Comparison of ENCODE assay signal across 16 mouse cellular contexts in the genomic region with DNA sequence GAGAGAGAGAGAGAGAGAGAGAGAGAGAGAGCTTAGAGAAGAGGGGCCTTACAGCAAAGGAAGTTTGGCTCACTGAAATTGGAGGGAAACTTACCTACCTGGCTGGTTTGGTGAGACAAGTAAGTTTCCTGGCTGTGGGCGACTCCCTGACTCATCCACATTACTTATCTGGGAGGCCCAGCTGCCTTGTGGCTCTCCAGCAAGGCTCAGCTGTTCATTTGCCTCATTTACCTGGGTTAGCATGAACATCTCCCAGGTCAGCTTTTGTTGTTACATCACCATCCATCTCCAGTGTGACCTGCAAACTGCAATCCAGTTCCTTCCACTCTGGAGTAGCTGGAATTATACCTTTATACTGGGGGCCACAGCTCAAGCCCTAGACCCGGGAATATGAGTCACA. TPM values are rescaled to one million over a fixed set of nuclear protein-coding genes. Genes with fewer than 3 reads are reported as not detected.
DNase-seq lines count a peak whose midpoint lies in the region; ATAC-seq lines count a peak whose summit lies in the region.
"Had no signal": no experiment of that assay in that cellular context is flagged by ENCODE, and none has a peak within 500 bp of the region (broad histone marks: within the 10 kb centered on the region; RNA-seq: fewer than 3 reads in every experiment).

No protein-coding gene starts in this region.

- 0 out of 2 replicates have a peak, but pooled peaks cover 6% of the 10 kb centered on the region for H3K27me3 ChIP-seq in heart, embryonic 10.5 days (ENCODE audit: insufficient read depth, poor library complexity, severe bottlenecking)
- no peaks in the 10 kb centered on the region for H3K27me3 ChIP-seq in intestine, embryonic 15.5 days (replicated peaks)
- H3K27me3 ChIP-seq in forebrain, embryonic 12.5 days = no peaks in the 10 kb centered on the region
- H3K27me3 ChIP-seq: hindbrain, embryonic 15.5 days; midbrain, embryonic 12.5 days had no signal

- H3K9ac ChIP-seq in intestine, embryonic 15.5 days = no peak overlapping the region
- H3K9ac ChIP-seq in forebrain, embryonic 12.5 days = no peak overlapping the region
- H3K9ac ChIP-seq: hindbrain, embryonic 15.5 days; midbrain, embryonic 12.5 days had no signal

- intact Hi-C loops in heart, postnatal 14 days (cut with DNase I) = no loop called here

- DNase-seq in heart, embryonic 10.5 days (ENCODE audit: low spot score) = peak; percentile 93
- no peak for DNase-seq in heart, postnatal 14 days
- peak; percentile 28 for DNase-seq in 416B (ENCODE audit: low read depth)
- no peak for DNase-seq in adrenal gland, postnatal 14 days
- DNase-seq in layer of hippocampus, adult 18-20 months (ENCODE audit: low spot score in 2 of 2) = no peak
- DNase-seq: kidney, adult 9 months had no signal

- peak; percentile 67; the same call in 1 of the 2 replicates for ATAC-seq in intestine, embryonic 15.5 days
- peak; percentile 32 for ATAC-seq in megakaryocyte progenitor cell, adult 5-6 weeks (replicated peaks; ENCODE audit: poor library complexity)
- no peak for ATAC-seq in forebrain, embryonic 12.5 days (ENCODE audit: low FRiP score)
- ATAC-seq: CD4-positive, CD25-positive, alpha-beta regulatory T cell, adult 4 months had no signal

- peak overlapping the region; percentile 73; the same call in 1 of the 2 replicates for H3K27ac ChIP-seq in heart, embryonic 10.5 days
- H3K27ac ChIP-seq in intestine, embryonic 15.5 days = no peak overlapping the region
- H3K27ac ChIP-seq in forebrain, embryonic 12.5 days = no peak overlapping the region
- H3K27ac ChIP-seq: heart, adult 2 months; hindbrain, embryonic 15.5 days; midbrain, embryonic 12.5 days had no signal

- peaks cover 11% of the 10 kb centered on the region; the same call in 1 of the 2 replicates for H3K4me1 ChIP-seq in heart, embryonic 10.5 days
- no peaks in the 10 kb centered on the region for H3K4me1 ChIP-seq in intestine, embryonic 15.5 days (replicated peaks)
- no peaks in the 10 kb centered on the region for H3K4me1 ChIP-seq in forebrain, embryonic 12.5 days
- H3K4me1 ChIP-seq: hindbrain, embryonic 15.5 days; midbrain, embryonic 12.5 days had no signal

- H3K9me3 ChIP-seq in heart, embryonic 10.5 days = no peaks in the 10 kb centered on the region
- H3K9me3 ChIP-seq in intestine, embryonic 15.5 days = no peaks in the 10 kb centered on the region
- H3K9me3 ChIP-seq in forebrain, embryonic 12.5 days = no peaks in the 10 kb centered on the region
- H3K9me3 ChIP-seq: hindbrain, embryonic 15.5 days; midbrain, embryonic 12.5 days had no signal

- no peaks in the 10 kb centered on the region for H3K36me3 ChIP-seq in heart, embryonic 10.5 days
- no peaks in the 10 kb centered on the region for H3K36me3 ChIP-seq in intestine, embryonic 15.5 days
- H3K36me3 ChIP-seq in forebrain, embryonic 12.5 days (replicated peaks) = no peaks in the 10 kb centered on the region
- H3K36me3 ChIP-seq: hindbrain, embryonic 15.5 days; midbrain, embryonic 12.5 days had no signal

- WGBS in heart, embryonic 10.5 days = 58% methylated on average over 2 of the region's 2 CpGs
- 65% methylated on average over 2 of the region's 2 CpGs for WGBS in intestine, embryonic 15.5 days
- 67% methylated on average over 2 of the region's 2 CpGs for WGBS in forebrain, embryonic 12.5 days

- H3K4me2 ChIP-seq in intestine, embryonic 15.5 days (replicated peaks) = no peak overlapping the region
- H3K4me2 ChIP-seq in forebrain, embryonic 12.5 days = no peak overlapping the region
- H3K4me2 ChIP-seq: hindbrain, embryonic 15.5 days; midbrain, embryonic 12.5 days had no signal

- H3K4me3 ChIP-seq in heart, embryonic 10.5 days = no peak overlapping the region
- H3K4me3 ChIP-seq in intestine, embryonic 15.5 days (replicated peaks) = no peak overlapping the region
- no peak overlapping the region for H3K4me3 ChIP-seq in forebrain, embryonic 12.5 days (replicated peaks)
- H3K4me3 ChIP-seq: heart, adult 2 months; hindbrain, embryonic 15.5 days; midbrain, embryonic 12.5 days had no signal

RNA-seq across cellular contexts. Expression of a gene that starts 41.7 kb away (rescaled TPM):
- polyA plus RNA-seq in heart, embryonic 10.5 days (2016; fragmentation: Nextera tagmentation; extraction: Ambion mirVana) = not detected in 2 replicates
- not detected for total RNA-seq in heart, postnatal 14 days (2021)
- not detected in 2 replicates for polyA plus RNA-seq in intestine, embryonic 15.5 days (2015; fragmentation: Nextera tagmentation; extraction: Ambion mirVana)
- 0.46 TPM in 1 of 2 replicates, not detected in the other for total RNA-seq in megakaryocyte progenitor cell, adult 5-6 weeks (2015)
- 0.75 and 1.7 TPM in 2 replicates for total RNA-seq in megakaryocyte progenitor cell, adult 5-6 weeks (2017)
- polyA plus RNA-seq in forebrain, embryonic 12.5 days (2016; fragmentation: Nextera tagmentation; extraction: Ambion mirVana) = not detected in 2 replicates
- total RNA-seq in adrenal gland, postnatal 14 days (2021) = not detected in 2 replicates
- total RNA-seq in layer of hippocampus, adult 18-20 months (2021) = not detected
- total RNA-seq: heart, adult 2 months; left cerebral cortex, postnatal 36 days had no signal
- polyA plus RNA-seq: CD4-positive, CD25-positive, alpha-beta regulatory T cell, adult 4 months; heart, adult 2 months; hindbrain, embryonic 15.5 days; lung, embryonic 16.5 days; midbrain, embryonic 12.5 days; small intestine, adult 2 months had no signal

Comparison
In these comparisons a context has a peak if more than half of its experiments do, and no peak if none do; other contexts are left out.
1. DNase-seq: peak in heart, embryonic 10.5 days (single experiment) and 416B (single experiment); none in heart, postnatal 14 days (0 of 2), adrenal gland, postnatal 14 days (single experiment) and layer of hippocampus, adult 18-20 months (0 of 2).